Mouse (Mus musculus): ENCODE results near the gene Rap1gap.

Gene Rap1gap

GRCm38 (mm10) chr4:137744433-137744918 is 80.0 kb downstream of the Rap1gap start:
- DNase-seq (ENCODE audit: low read depth, low spot score) = no peak

GRCm38 (mm10) chr4:137747091-137747490 is 82.6 kb downstream of the Rap1gap start:
- no peak for DNase-seq (ENCODE audit: low read depth, low spot score)

GRCm38 (mm10) chr4:137747590-137747989 is 83.1 kb downstream of the Rap1gap start:
- no peak for DNase-seq (ENCODE audit: low read depth, low spot score)

GRCm38 (mm10) chr4:137748726-137749125 is 84.2 kb downstream of the Rap1gap start:
- no peak for DNase-seq (ENCODE audit: low read depth, low spot score)

GRCm38 (mm10) chr4:137749680-137750079 is 85.2 kb downstream of the Rap1gap start:
- no peak for DNase-seq (ENCODE audit: low read depth, low spot score)

DNA sequence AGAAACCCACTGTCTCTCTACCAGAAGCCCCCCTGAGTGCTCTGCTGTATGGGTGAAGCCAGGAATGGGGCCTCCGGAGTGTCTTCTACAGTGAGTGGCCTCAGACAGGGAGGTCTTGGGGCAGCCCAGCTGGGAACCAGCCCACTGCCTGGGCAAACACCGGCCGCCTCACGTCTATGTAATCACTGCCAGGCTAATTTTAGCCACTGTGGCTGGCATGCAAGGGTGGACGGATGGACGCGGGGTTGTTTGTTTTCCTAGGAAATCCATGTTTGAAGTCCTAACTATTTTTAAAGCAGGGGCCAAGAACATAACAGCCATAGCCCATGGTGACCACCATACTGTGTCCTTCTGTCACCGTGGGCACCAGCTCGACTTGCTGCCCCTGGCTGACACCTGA is 85.6 kb downstream of the Rap1gap start:
- no peak for DNase-seq (ENCODE audit: low read depth, low spot score)

- no peak for DNase-seq (ENCODE audit: low read depth, low spot score)
These were observed 86.8 kb downstream of the Rap1gap start for GRCm38 (mm10) chr4:137751310-137751709.

GRCm38 (mm10) chr4:137751717-137752116 is 87.2 kb downstream of the Rap1gap start:
- no peak for DNase-seq (ENCODE audit: low read depth, low spot score)

GRCm38 (mm10) chr4:137752471-137752870 is 87.9 kb downstream of the Rap1gap start:
- no peak for DNase-seq (ENCODE audit: low read depth, low spot score)

GRCm38 (mm10) chr4:137753199-137753598 is 88.7 kb downstream of the Rap1gap start:
- no peak for DNase-seq (ENCODE audit: low read depth, low spot score)

GRCm38 (mm10) chr4:137754446-137754845 is 89.9 kb downstream of the Rap1gap start:
- DNase-seq (ENCODE audit: low read depth, low spot score) = no peak

- DNase-seq (ENCODE audit: low read depth, low spot score) = no peak
These were observed 98.4 kb downstream of the Rap1gap start for GRCm38 (mm10) chr4:137762886-137763285.

GRCm38 (mm10) chr4:137763920-137764495 is 99.5 kb downstream of the Rap1gap start:
- DNase-seq (ENCODE audit: low read depth, low spot score) = no peak

GRCm38 (mm10) chr4:137764621-137765020 is 100.1 kb downstream of the Rap1gap start:
- DNase-seq (ENCODE audit: low read depth, low spot score) = no peak

- peak; percentile 69 for DNase-seq (ENCODE audit: low read depth, low spot score)
These were observed 101.0 kb downstream of the Rap1gap start for GRCm38 (mm10) chr4:137765554-137765971.

- no peak for DNase-seq (ENCODE audit: low read depth, low spot score)
These were observed 101.8 kb downstream of the Rap1gap start for GRCm38 (mm10) chr4:137766365-137766764.

DNA sequence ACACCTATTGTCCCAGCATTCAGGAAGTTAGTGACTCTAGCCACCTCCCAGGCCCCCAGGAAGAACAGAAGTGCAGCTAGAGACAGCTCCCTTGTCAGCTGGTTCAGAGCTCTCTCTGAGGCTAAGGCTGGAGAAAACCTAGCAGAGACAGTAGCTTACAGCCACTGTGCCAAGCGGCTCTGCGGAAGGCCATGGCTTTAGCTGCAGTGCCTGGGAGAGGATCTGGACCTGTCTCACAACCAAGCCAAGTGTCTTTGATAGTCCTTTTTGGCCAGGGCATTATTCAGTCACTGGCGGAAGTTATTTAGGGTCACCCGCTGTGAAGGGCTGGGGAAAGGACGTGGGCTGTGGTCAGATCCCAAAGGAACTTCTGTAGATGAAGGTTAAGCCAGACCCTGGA is 103.9 kb downstream of the Rap1gap start:
- no peak for DNase-seq (ENCODE audit: low read depth, low spot score)

DNA sequence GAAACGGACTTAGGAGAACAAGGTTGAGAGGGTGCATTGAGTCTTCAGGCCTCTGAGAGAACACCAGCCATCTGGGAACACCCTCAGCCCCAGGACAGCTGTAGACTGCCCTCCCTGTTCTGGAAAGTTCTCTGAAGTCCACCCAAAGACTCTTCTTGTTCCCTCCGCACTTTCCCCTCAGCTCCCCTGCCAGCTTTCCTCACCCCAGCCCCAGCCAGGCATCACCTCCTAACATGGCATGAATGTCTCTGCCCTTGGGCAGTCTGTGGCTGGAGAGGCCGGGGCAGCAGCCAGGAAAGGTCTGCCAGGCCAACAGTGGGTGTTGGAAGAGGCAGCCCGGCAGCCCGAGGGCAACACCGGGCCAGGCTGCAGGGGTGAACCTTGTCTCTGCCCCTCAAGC is 104.3 kb downstream of the Rap1gap start:
- DNase-seq (ENCODE audit: low read depth, low spot score) = no peak

GRCm38 (mm10) chr4:137769635-137770034 is 105.1 kb downstream of the Rap1gap start:
- no peak for DNase-seq (ENCODE audit: low read depth, low spot score)

DNA sequence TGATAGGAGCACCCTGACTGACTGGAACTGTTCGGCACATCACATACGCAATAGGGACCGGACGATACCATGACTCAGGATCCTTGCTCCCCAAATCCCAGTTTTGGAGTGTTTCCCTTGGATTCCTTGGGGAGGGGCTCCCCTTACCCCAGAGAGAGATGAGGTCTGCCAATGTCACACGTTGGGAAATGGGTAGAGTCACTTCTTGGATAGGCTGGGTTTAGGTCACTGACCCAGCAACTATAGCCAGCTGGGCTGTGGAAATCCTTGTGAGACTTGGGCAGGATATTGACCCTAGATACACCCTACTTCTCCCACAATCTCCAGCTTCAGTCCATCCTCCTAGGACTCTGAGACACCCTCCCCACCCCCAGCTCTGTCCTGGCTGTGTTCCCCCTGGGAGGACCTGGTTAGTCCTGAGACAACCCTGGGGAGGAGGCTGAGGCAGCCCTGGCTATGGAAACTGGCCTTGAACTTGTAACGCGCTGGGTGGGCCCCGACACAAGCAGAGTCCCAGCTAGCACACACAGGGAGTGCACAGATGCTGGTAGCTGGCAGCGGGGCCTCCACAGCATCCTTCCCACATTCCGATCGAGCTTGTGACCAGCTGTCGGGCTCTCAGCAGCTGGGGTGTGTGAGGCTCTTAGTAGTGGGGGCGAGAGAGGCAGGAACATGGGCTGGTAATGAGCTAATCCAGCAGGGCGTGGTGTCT is 106.5 kb downstream of the Rap1gap start:
- DNase-seq (ENCODE audit: low read depth, low spot score) = no peak

DNA sequence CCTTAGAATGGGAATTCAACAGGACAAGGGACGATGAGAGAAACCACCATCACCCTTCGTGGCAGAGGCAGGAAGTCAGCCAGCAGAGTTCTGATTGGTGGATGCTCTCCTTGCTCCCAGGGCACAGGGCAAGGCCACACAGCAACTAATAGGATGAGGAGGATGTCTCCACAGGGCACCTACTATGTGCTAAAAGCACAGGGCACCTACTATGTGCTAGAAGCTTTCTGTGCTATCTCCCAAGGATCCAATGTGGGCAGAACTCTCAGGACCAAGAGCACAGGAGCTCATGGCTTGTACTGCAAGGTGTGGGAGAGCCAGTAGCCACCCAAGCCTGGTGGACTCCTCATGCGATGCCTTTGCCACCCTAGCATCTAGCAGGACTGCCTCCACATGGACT is 107.2 kb downstream of the Rap1gap start:
- DNase-seq (ENCODE audit: low read depth, low spot score) = no peak

GRCm38 (mm10) chr4:137772438-137773056 is 108.0 kb downstream of the Rap1gap start:
- DNase-seq (ENCODE audit: low read depth, low spot score) = no peak

DNA sequence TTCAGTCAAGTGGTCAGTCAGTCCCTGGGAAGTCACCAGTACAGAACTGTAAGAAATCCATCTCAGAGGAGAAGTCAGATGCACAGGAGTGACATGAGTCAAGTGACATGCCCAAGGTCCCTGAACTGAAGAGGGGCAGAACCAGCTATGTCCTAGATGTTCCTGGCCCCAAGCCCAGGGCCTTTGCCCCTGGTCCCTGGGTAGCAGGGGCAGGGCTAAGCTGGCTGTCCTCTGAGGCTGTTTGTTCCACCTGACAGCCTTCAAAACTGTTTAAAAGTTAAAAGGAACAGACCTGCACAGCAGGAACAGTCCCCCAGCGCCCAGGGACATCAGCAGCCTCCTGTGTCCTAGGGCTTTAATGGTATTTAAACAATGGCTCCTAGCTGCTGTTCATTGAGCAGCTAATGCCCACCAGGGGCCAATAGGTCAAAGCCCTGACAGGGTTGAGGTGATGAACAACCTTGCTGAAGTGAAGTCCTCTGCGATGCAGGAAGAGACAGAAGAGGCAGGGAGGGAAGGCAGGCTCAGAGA is 108.9 kb downstream of the Rap1gap start:
- no peak for DNase-seq (ENCODE audit: low read depth, low spot score)
